Comparison of ENCODE assay signal across 12 mouse cellular contexts in genomic region chr9:116873976-116874320, GRCm38 (mm10).
DNase-seq lines count a peak whose midpoint lies in the region; ATAC-seq and TF ChIP-seq lines count a peak whose summit lies in the region.
"Had no signal": no experiment of that assay in that cellular context is flagged by ENCODE, and none has a peak within 500 bp of the region (broad histone marks: within the 10 kb centered on the region; RNA-seq: fewer than 3 reads in every experiment).

No protein-coding gene starts in this region.

- WGBS in kidney, embryonic 16.5 days: 19% methylated on average over 2 of the region's 2 CpGs
- 27% methylated on average over 2 of the region's 2 CpGs for WGBS in liver, embryonic 16.5 days (ENCODE audit: insufficient replicate concordance)
- 56% methylated on average over 2 of the region's 2 CpGs for WGBS in thymus, adult 2 months

- H3K4me3 ChIP-seq in erythroblast, embryonic 14.5 days (replicated peaks): peak overlapping the region; percentile 62
- no peak overlapping the region for H3K4me3 ChIP-seq in kidney, embryonic 16.5 days (ENCODE audit: low read length)
- H3K4me3 ChIP-seq in liver, embryonic 16.5 days (ENCODE audit: low read depth, low read length): peak overlapping the region; percentile 35; the same call in 1 of the 2 replicates
- H3K4me3 ChIP-seq in thymus, adult 2 months (ENCODE audit: control insufficient read depth, insufficient read depth, low read length): no peak overlapping the region

- ATAC-seq in erythroblast, adult 5-6 weeks (replicated peaks; ENCODE audit: low FRiP score, poor library complexity, severe bottlenecking): no peak
- no peak for ATAC-seq in kidney, embryonic 16.5 days (ENCODE audit: low FRiP score, low TSS enrichment)
- no peak for ATAC-seq in liver, embryonic 16.5 days (ENCODE audit: low read depth)
- ATAC-seq: hindbrain, embryonic 16.5 days had no signal

- TF ChIP-seq CTCF in thymus, adult 2 months (IDR thresholded peaks at IDR 0.05; ENCODE audit: borderline replicate concordance, control insufficient read depth, extremely low read depth, insufficient read depth, low read length, poor library complexity): no peak

- H3K36me3 ChIP-seq in erythroblast, embryonic 14.5 days (ENCODE audit: control insufficient read depth): peaks cover 3% of the 10 kb centered on the region
- peaks cover 3% of the 10 kb centered on the region; the same call in 1 of the 2 replicates for H3K36me3 ChIP-seq in kidney, embryonic 16.5 days (ENCODE audit: insufficient read depth, low read length)
- no peaks in the 10 kb centered on the region for H3K36me3 ChIP-seq in liver, embryonic 16.5 days (ENCODE audit: control insufficient read depth, insufficient read depth)
- H3K36me3 ChIP-seq in thymus, adult 2 months (ENCODE audit: control insufficient read depth, insufficient read depth, low read length): no peaks in the 10 kb centered on the region

- H3K27ac ChIP-seq in kidney, embryonic 16.5 days (ENCODE audit: low read length): peak overlapping the region; percentile 64
- peak overlapping the region; percentile 91 for H3K27ac ChIP-seq in liver, embryonic 16.5 days (ENCODE audit: low read length)
- H3K27ac ChIP-seq in thymus, adult 2 months (ENCODE audit: control insufficient read depth, insufficient read depth, low read length): no peak overlapping the region

- TF ChIP-seq POLR2A in thymus, adult 2 months (IDR thresholded peaks at IDR 0.05; ENCODE audit: control insufficient read depth, extremely low read depth, insufficient read depth, low read length, poor library complexity): no peak

- peaks cover 45% of the 10 kb centered on the region for H3K4me1 ChIP-seq in erythroblast, embryonic 14.5 days (ENCODE audit: control insufficient read depth)
- peaks cover 30% of the 10 kb centered on the region for H3K4me1 ChIP-seq in kidney, embryonic 16.5 days (ENCODE audit: insufficient read depth, low read length)
- H3K4me1 ChIP-seq in liver, embryonic 16.5 days (ENCODE audit: control insufficient read depth, low read depth, low read length): peaks cover 14% of the 10 kb centered on the region
- no peaks in the 10 kb centered on the region for H3K4me1 ChIP-seq in thymus, adult 2 months (replicated peaks; ENCODE audit: control insufficient read depth, insufficient read depth, low read length)

- H3K9ac ChIP-seq in kidney, embryonic 16.5 days (replicated peaks; ENCODE audit: low read length): no peak overlapping the region
- H3K9ac ChIP-seq in liver, embryonic 16.5 days (ENCODE audit: low read depth, low read length): peak overlapping the region; percentile 36; the same call in 1 of the 2 replicates

- H3K9me3 ChIP-seq in erythroblast, embryonic 14.5 days (ENCODE audit: control insufficient read depth, low read length): peaks cover 3% of the 10 kb centered on the region
- peaks cover 3% of the 10 kb centered on the region for H3K9me3 ChIP-seq in kidney, embryonic 16.5 days (ENCODE audit: low read length)
- H3K9me3 ChIP-seq in liver, embryonic 16.5 days (replicated peaks; ENCODE audit: control insufficient read depth, low read length): no peaks in the 10 kb centered on the region

- no peak overlapping the region for H3K4me2 ChIP-seq in kidney, embryonic 16.5 days (replicated peaks; ENCODE audit: low read depth, low read length)
- H3K4me2 ChIP-seq in liver, embryonic 16.5 days (ENCODE audit: low read depth, low read length): peak overlapping the region; percentile 50

- H3K27me3 ChIP-seq in erythroblast, embryonic 14.5 days (ENCODE audit: control insufficient read depth): no peaks in the 10 kb centered on the region
- H3K27me3 ChIP-seq in kidney, embryonic 16.5 days (ENCODE audit: insufficient read depth, low read length): no peaks in the 10 kb centered on the region
- no peaks in the 10 kb centered on the region for H3K27me3 ChIP-seq in liver, embryonic 16.5 days (ENCODE audit: control insufficient read depth, insufficient read depth, low read depth, low read length)
- no peaks in the 10 kb centered on the region for H3K27me3 ChIP-seq in thymus, adult 2 months (ENCODE audit: control insufficient read depth, insufficient read depth, low read length)

- no peak for DNase-seq in kidney, adult 18-20 months
- DNase-seq in hindlimb bud, embryonic 11.5 days (ENCODE audit: extremely low spot score, low read depth, low spot score): peak; percentile 8
- DNase-seq in thymus, adult 2 months: no peak
- no peak for DNase-seq in ovary, postnatal 14 days (ENCODE audit: low spot score)
- DNase-seq: cerebellum, postnatal 10 days; gastrocnemius, postnatal 10 days; thymus, postnatal 4 days had no signal

Comparison
In these comparisons a context has a peak if more than half of its experiments do, and no peak if none do; other contexts are left out.
1. H3K4me3 ChIP-seq: peak in erythroblast, embryonic 14.5 days (single experiment) and liver, embryonic 16.5 days (single experiment); none in kidney, embryonic 16.5 days (single experiment) and thymus, adult 2 months (single experiment).